Mouse (Mus musculus) retina, embryonic 14.5 days (tissue): ENCODE measurements around the gene Eci2.
"Not testable (repeated sequence)": the region's sequence is repeated elsewhere in the genome, so short reads cannot be mapped to it uniquely, and the experiment has no call there.

Experiments used
- DNase-seq: peaks from one replicate; pipeline ENCODE4 v3.0.0-alpha.2; 2015; ENCODE audit warnings: low spot score

Gene Eci2

DNA sequence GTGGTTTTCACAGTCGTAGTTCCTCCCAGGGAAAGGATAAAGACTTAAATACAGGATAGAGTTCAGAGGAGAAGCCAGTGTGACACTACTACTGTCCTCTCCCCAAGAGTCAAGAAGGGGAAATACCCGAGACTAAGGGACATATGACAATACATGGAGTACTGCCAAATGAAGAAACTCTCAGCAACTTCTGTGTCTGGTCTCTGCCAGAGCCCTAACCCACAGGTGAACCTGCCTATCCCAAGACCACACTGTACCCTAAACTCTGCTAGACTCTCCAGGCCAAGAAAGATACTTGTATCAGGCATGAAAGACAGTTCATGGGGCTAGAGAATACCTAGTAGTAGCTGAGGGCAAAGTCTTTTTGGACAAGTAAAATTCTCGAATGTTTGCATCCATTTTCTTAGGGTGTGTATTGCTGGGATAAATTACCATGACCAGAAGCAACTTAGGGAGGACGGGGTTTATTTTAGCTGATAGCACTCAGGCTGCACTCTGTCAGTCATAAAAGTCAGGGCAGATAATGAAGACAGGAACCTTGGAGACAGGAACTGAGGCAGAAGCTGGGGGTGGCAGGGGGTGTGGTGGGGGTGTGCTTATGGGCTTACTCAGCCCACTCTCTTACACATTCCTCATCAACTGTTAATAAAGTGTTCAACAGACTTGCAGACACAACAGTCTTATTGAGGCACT lies 35.2 kb downstream of the Eci2 start:
- DNase-seq, result no peak

DNA sequence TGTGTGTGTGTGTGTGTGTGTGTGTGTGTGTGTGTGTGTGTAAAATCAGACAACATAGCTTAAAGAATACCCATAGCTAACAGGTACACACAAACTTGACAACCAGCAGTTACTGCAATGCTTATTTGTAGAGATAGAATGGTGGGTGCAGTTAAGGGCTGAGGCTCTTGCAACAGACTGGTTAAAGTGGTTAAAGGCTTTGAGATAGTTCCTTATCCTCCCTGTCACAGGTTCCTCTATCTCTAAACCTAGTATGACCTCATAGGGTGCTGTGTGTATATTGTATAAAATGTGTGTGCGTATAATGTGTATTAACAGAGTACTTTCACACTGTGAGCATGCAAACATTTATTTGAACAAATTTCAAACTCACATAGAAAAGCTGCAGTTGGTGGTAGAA lies 43.4 kb downstream of the Eci2 start:
- DNase-seq, result not testable (repeated sequence)

DNA sequence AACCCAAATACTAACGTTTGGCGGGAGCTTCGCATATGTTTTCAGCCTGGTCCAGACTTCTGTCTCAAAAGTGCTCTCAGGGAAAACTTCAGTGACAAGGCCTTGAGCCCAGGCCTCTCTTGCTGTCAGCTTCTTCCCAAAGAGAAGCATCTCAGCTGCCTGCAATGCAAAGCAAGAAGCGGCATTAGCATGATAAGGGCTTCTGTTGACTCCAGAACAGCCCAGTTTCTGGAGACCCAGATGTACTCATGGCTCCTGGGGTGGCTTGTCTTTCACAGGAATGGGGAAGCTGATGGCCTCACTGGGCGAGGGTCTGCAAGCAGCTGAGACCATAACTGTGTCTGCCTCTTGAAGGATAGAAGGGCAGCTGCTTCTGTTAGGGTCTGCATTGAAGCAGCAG lies 48.3 kb downstream of the Eci2 start:
- not testable (repeated sequence) for DNase-seq

DNA sequence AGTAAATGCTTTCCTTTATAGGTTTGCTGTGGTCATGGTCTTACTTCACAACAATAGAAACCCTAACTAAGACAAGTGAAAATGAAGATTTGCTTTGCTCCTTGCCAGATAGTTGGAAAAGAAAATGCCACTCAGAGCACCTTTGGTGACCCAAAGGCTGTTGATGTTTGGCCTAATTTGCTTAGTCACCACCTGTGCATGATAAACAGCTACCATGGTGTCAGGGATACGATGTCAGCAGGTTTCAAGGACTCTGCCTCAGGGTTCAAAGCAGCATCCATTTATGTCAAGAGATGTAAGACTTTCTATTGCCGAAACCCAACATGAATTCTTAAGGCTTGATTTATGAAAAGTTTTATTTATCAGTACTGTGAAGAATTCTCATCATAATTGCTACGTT lies 49.5 kb downstream of the Eci2 start:
- DNase-seq, result no peak

DNA sequence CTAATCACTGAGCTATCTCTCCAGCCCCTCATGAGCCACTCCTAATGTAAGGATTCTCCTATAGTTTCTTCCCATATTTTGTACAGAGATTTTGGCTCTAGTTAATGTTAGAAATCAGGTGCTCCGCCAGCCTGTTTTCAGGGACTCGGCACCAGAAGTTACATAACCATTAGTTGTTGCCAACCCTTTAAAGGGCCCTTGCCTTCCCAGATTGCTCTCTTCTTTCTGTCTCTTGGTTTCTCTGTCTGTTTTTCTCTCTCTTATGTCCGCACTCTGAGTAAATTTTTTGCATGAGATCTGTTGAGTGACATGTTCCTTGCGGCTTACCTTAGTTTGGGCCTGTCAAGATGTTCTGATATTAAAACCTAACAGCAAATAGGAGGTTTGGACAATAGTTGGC lies 50.8 kb downstream of the Eci2 start:
- DNase-seq, result no peak

DNA sequence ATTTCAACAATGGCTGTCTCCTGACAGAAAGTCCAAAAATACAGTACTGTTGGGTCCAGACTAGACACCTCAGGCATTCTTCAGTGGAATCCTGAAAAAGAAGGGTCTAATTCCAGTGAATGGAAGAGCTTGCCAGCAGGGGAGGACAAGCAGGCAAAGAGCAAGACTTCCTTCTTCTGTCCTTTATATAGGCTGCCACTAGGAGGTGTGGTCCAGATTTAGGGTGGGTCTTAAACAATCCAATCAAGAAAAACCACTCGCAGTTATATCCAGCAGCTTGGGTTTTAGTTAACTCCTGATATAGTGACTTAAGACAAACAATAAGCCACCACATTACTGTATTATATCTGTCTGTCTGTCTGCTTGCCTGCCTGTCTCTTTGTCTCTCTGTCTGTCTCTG lies 53.1 kb downstream of the Eci2 start:
- peak; percentile 17 for DNase-seq

DNA sequence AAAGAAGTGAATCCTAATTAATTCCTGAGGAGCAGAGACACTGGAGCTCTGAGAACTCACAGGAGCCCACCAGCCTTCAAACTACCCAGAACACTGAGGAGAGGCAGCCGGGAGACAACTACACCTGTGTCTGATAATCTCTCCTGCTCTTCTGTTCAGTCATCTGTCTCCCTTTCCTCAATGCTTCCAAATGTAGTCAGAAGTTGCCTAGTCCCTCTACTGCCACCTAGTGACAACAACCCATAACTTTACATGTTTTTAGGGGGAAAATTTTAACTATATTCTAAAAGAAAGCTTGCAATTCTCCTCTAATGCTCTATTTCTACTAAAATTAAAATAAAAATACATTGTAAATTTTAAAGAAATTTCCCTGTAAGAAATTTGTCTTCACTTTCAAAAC lies 53.7 kb downstream of the Eci2 start:
- peak; percentile 57 for DNase-seq

DNA sequence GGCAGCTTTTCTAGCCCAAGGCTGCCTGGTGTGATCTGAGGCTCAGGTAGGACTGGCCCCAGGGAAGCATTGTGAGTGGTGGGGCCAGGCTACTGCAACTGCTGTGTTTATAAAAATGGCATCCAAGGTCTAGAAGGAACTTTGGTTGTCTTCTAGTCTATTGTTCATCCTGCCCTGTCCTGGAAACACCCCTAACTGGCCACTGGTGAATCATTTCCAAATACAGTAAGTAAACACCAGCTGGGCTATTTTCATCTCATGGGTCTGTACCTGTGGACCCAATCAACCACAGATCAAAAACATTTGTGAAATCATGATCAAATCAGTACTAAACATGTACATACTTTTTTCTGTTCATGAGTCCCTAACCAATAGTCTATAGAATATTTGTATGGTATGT lies 54.4 kb downstream of the Eci2 start:
- not testable (repeated sequence) for DNase-seq

DNA sequence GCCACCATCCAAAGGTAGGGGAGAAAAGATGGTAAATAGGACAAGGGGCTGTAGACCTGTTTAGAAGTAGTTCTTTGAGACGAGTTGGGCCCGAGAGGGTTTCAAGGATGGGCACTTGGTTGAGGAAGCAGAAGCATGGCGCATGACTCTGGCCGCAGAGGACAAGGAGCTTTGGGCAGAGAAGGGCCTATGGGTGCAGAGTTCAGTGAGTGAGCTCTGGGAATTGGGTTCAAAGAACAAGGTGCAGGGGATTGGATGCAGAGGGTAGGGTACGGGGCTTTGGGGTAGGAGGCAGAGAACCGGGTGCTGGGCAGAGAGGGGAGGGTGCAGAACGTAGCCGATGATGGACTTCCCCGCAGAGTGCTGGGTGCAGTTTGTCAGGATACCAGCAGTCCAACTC lies 61.2 kb downstream of the Eci2 start:
- not testable (repeated sequence) for DNase-seq

DNA sequence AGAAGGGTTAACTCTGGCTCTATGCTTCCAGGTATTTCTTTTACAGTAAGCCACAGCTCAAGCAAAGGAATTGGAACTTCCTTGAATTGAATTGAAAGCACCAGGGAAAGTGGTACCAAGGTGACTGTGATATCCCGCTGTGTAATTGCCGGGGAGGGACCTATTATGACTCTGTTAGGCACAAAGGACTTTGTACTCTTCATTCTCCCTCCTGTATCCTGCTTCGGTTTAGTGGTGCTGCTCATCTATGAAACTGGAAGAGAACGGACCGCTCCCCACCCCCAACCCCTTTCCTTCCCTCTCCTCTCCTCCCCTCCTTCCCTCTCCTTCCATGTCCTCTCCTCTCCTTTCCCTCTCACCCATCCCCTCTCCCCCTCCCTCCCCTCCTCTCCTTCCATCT lies 62.0 kb downstream of the Eci2 start:
- DNase-seq, result peak; percentile 24

DNA sequence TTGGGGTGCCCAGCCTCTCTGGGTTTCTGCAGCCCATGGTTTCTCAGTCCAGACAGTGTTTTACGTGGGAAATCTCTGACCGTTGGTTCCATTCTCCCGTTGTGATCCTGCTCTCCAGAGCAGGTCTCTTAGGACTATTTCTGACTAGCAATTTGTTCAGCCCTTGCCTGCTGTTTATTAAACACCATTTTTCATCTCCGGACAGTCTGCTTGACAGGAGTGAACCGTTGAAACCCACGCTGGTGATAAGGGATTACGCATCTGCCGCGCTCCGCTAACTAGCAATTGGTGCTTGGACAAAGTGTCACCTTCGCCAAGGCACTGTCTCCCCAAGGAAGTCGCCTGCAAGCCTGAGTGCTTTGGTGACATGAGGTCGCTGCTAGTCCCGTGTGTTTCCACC lies 62.5 kb downstream of the Eci2 start:
- DNase-seq, result peak; percentile 25

DNA sequence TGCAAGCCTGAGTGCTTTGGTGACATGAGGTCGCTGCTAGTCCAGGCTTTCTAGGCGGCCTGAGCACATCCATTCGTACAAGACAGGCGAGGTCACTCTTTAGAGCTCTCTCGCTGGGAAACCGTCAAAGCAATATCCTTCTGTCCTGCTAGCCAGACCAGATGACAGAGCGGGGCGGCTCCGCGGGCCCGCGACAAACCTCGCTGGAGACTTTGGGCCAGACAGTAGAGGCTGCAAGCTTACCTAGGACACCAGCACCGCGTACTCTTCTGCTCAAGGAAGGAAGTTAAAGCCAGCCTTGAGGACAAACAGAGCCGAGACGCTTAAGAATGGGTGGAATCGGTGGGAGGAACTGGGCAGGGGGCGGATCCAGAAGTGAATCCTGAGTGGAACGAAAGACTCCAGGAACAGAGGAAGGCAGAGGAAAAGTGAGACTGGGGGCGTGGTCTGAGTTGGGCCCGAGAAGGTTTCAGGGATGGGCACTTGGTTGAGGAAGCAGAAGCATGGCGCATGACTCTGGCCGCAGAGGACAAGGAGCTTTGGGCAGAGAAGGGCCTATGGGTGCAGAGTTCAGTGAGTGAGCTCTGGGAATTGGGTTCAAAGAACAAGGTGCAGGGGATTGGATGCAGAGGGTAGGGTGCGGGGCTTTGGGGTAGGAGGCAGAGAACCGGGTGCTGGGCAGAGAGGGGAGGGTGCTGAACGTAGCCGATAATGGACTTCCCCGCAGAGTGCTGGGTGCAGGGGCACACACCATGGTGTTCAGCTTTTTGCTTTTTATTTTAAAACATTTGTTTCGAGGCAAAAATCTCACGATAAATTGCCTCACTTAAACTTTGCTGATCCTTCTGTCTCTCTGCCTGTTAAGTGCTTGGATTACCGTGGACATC lies 63.1 kb downstream of the Eci2 start, which contains the start of gene Eci3:
Gene Eci3 (minus strand): TSS at position 300 of the 887 bp plus-strand sequence.
- peak; percentile 59 for DNase-seq

DNA sequence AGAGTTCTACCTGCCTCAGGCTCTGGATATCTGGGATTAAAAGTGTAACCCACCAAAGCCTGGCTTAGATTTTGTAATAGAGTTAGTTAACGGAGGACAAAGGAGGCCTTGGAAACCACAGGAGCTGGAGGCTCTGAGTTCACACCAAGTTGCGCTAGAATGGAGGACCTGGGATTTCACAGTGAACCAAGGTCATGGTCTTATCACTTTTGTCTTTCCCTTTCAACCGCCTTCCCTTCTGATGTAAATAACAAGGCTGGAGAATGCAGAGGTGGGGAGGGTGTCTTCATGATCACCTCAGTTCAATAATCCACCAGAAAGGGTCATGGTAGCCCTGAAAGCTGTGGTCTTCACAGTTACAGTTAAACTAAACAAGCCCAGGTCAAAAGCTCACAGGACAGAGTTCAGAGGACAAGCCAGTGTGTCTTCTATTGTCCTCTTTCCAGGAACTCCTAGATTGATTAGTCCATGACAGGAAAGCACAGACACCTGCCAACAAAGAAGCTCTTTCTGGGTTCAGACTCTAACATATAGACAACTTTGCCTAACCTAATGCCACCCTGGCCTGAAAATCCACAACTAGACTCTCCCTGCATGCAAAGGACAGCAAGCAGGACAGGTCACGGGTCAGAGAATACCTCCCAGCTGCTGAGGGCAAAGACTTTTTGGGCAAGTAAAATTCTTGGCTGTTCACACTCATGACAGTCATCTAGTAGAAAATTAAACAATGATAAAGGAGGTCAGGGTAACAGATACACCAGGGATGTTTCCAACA lies 65.7 kb downstream of the Eci2 start:
- DNase-seq, result no peak

DNA sequence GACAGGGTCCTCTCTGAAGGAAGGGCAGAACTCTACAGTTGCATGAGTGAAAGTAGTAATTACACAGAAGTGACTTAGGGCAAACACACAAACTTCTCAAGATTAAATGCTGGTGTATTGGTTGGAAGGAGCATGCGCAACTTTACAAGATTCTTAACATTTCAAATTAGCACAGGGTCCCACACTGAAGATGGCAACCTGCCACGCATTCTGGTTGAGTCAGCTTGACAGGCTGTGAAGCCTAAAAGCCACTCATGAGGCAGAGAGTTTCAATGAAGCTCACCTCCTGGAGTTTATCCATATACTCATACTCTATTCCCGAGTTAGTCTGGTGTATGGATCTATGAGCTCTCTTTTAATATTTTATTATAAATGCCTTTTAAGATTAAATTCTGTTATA lies 68.7 kb downstream of the Eci2 start:
- DNase-seq, result not testable (repeated sequence)

DNA sequence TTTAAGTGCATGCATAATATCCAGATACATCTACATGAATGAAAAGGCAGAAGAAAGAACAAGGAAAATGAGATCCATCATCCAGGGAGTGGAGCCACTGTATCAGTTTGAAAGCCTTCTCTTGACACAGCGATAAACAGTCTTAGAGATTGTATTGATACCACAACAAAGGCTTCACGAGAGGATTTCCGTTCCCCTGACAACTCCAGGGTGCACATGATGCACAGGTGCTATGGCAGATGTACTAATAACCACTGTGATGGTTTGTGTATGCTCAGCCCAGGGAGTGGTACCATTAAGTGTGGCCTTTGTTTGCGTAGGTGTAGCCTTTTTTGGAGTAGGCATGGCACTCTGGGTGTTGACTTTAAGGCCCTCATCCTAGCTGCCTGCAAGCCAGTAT lies 70.0 kb downstream of the Eci2 start:
- no peak for DNase-seq

DNA sequence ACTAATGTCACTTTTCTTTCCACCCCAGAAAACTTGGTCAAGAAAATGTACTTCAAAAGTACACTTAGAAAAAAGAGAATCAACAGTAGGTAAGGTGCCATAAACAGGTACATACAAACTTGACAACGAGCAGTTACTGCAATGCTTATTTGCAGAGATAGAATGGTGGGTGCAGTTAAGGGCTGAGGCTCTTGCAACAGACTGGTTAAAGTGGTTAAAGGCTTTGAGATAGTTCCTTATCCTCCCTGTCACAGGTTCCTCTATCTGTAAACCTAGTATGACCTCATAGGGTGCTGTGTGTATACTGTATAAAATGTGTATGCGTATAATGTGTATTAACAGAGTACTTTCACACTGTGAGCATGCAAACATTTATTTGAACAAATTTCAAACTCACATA lies 75.5 kb downstream of the Eci2 start:
- not testable (repeated sequence) for DNase-seq

DNA sequence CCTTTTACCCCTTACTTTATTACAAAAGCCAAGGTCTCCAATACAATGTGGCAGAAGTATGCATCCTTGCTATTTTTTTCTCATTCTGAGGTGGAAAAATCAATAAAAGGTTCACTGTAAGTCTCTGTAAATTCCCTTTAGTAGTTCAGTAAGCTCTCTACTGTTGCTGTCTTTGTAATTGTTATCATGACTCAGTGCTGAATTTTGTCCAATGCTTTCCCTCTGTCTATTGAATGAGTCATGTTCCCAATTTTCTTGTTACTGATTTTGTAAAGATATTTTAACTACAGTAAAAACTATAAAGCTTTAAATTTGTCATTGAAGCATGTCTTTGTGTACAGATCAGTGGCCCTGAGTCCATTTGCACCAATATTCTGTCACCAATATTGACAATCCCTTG lies 84.5 kb downstream of the Eci2 start:
- no peak for DNase-seq

DNA sequence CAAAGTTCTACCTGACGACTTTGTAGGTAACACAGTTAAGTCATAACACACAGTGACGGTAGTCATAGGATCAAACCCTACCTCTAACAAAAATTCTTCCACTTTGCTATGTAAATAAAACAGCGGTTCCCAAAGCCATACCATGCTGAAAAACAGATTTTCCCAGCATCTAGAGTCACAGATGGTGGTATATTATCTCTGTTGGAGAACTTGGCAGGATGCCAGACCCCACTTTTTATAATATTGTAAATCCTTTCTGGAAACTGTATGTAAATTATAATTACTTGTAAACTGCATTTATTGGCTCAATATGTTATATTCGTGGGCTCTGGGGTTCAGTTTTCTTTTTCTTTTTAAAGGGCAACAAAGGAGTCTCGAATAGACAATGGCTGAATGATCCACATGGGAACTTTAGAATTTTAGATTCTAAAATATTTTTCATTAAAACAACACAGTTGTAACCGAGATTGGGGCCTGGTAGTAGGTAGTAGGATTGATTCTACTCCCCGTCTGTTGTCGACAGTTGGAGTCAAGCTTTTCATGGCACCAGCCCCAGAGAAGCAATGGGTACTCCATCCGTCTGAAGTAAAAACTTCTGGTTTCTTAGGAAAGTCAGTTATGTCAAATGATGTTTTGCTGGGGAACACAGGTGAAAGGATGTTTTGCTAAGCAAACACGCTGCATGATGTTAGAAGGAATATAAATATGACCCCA lies 91.8 kb downstream of the Eci2 start:
- DNase-seq, result no peak
